In the genomic region with DNA sequence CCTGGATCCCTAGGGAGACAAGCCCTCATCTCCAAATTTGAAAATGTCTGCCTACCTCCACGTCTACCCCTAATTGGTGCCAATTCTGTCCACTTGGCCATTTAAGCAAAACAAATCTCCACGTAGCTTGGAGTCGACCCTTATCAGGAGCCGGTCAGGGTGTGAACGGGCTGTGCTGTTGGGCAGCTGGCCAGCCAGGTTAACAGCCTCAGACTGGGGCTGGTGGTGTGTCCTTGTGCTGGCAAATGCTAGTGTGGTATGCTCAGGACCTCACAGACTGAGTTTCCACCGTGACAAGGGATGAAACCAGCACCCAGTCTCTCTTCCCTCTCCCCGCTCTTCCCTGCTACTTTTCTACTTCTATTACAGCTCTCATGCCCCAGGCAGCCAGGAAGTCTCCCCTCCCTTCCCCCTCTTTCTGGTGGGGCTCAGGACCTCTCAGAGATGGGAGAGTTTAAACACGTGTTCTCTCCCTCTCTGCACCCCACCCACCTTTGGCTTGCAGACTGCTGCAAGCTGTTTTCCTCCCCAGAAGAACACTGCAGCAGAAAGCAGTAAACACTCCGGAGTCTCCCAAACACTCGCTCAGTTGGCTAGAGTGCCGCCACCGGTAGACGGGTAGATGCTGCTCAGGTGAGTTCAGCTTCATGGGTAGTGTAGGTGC, we compare ENCODE assay signal across 8 mouse cellular contexts. TPM values are rescaled to one million over a fixed set of nuclear protein-coding genes. Genes with fewer than 3 reads are reported as not detected.
A peak's percentile ranks its signal among the peaks of the same experiment; 100 is the strongest.
DNase-seq lines count a peak whose midpoint lies in the region; ATAC-seq and TF ChIP-seq lines count a peak whose summit lies in the region.

No protein-coding gene starts in this region.

- WGBS in midbrain, embryonic 14.5 days, result 85% methylated on average over 13 of the region's 13 CpGs
- WGBS in midbrain, embryonic 16.5 days, result 74% methylated on average over 13 of the region's 13 CpGs
- WGBS in kidney, embryonic 14.5 days, result 43% methylated on average over 13 of the region's 13 CpGs
- 24% methylated on average over 13 of the region's 13 CpGs for WGBS in lung, postnatal 0 days

- no peaks in the 10 kb centered on the region for H3K27me3 ChIP-seq in midbrain, embryonic 14.5 days (ENCODE audit: control insufficient read depth, insufficient read depth, low read length)
- no peaks in the 10 kb centered on the region for H3K27me3 ChIP-seq in midbrain, embryonic 16.5 days (ENCODE audit: control insufficient read depth, insufficient read depth, low read depth, low read length)
- no peaks in the 10 kb centered on the region for H3K27me3 ChIP-seq in kidney, embryonic 14.5 days (ENCODE audit: control insufficient read depth, insufficient read depth, low read length)
- H3K27me3 ChIP-seq in lung, postnatal 0 days (replicated peaks; ENCODE audit: insufficient read depth, low read length), result no peaks in the 10 kb centered on the region

- peak; percentile 12; the same call in 1 of the 2 replicates for ATAC-seq in midbrain, embryonic 14.5 days (ENCODE audit: low FRiP score, low TSS enrichment)
- ATAC-seq in midbrain, embryonic 16.5 days, result no peak
- ATAC-seq in kidney, embryonic 14.5 days (ENCODE audit: low FRiP score, low TSS enrichment), result no peak
- ATAC-seq in lung, postnatal 0 days, result peak; percentile 69
- no peak for ATAC-seq in activated CD4-positive, CD25-positive, alpha-beta regulatory T cell, adult 4 months

- H3K27ac ChIP-seq in midbrain, embryonic 14.5 days (replicated peaks; ENCODE audit: low read depth, low read length), result no peak overlapping the region
- no peak overlapping the region for H3K27ac ChIP-seq in midbrain, embryonic 16.5 days (ENCODE audit: low read length)
- H3K27ac ChIP-seq in gastrocnemius, adult 2 months, result peak overlapping the region; percentile 82
- H3K27ac ChIP-seq in kidney, embryonic 14.5 days (ENCODE audit: low read depth, low read length), result peak overlapping the region; percentile 3; the same call in 1 of the 2 replicates
- H3K27ac ChIP-seq in lung, postnatal 0 days (ENCODE audit: low read length), result peak overlapping the region; percentile 85

- no peak overlapping the region for H3K4me2 ChIP-seq in midbrain, embryonic 14.5 days (ENCODE audit: low read length)
- no peak overlapping the region for H3K4me2 ChIP-seq in midbrain, embryonic 16.5 days (ENCODE audit: low read length)
- no peak overlapping the region for H3K4me2 ChIP-seq in kidney, embryonic 14.5 days (replicated peaks; ENCODE audit: low read depth, low read length)
- H3K4me2 ChIP-seq in lung, postnatal 0 days (replicated peaks; ENCODE audit: low read depth, low read length), result peak overlapping the region; percentile 11; the same call in 1 of the 2 replicates

- no peak overlapping the region for H3K4me3 ChIP-seq in midbrain, embryonic 14.5 days (replicated peaks; ENCODE audit: low read depth, low read length)
- H3K4me3 ChIP-seq in midbrain, embryonic 16.5 days (ENCODE audit: low read depth, low read length), result no peak overlapping the region
- H3K4me3 ChIP-seq in gastrocnemius, adult 2 months, result peak overlapping the region; percentile 53
- no peak overlapping the region for H3K4me3 ChIP-seq in kidney, embryonic 14.5 days (ENCODE audit: low read length)
- no peak overlapping the region for H3K4me3 ChIP-seq in lung, postnatal 0 days (ENCODE audit: low read depth, low read length)

- DNase-seq in midbrain, embryonic 14.5 days, result no peak
- DNase-seq in gastrocnemius, adult 2 months, result peak; percentile 61
- DNase-seq in lung, postnatal 0 days (ENCODE audit: low spot score), result peak; percentile 67
- no peak for DNase-seq in adrenal gland, postnatal 14 days
- DNase-seq in right cerebral cortex, adult 18-20 months, result no peak

- no peak overlapping the region for H3K9ac ChIP-seq in midbrain, embryonic 14.5 days (replicated peaks; ENCODE audit: low read length)
- H3K9ac ChIP-seq in midbrain, embryonic 16.5 days (ENCODE audit: low read depth, low read length), result no peak overlapping the region
- no peak overlapping the region for H3K9ac ChIP-seq in kidney, embryonic 14.5 days (ENCODE audit: low read depth, low read length)
- H3K9ac ChIP-seq in lung, postnatal 0 days (replicated peaks; ENCODE audit: low read depth), result no peak overlapping the region

- H3K9me3 ChIP-seq in midbrain, embryonic 14.5 days (ENCODE audit: control insufficient read depth, low read length), result no peaks in the 10 kb centered on the region
- no peaks in the 10 kb centered on the region for H3K9me3 ChIP-seq in midbrain, embryonic 16.5 days (replicated peaks; ENCODE audit: control insufficient read depth, low read length, poor library complexity, severe bottlenecking)
- H3K9me3 ChIP-seq in kidney, embryonic 14.5 days (ENCODE audit: control insufficient read depth, low read length), result no peaks in the 10 kb centered on the region
- H3K9me3 ChIP-seq in lung, postnatal 0 days (ENCODE audit: low read length), result no peaks in the 10 kb centered on the region

- no peaks in the 10 kb centered on the region for H3K36me3 ChIP-seq in midbrain, embryonic 14.5 days (ENCODE audit: control insufficient read depth, insufficient read depth, low read length)
- no peaks in the 10 kb centered on the region for H3K36me3 ChIP-seq in midbrain, embryonic 16.5 days (ENCODE audit: control insufficient read depth, insufficient read depth, low read length)
- no peaks in the 10 kb centered on the region for H3K36me3 ChIP-seq in kidney, embryonic 14.5 days (ENCODE audit: control insufficient read depth, insufficient read depth, low read length)
- no peaks in the 10 kb centered on the region for H3K36me3 ChIP-seq in lung, postnatal 0 days (ENCODE audit: insufficient read depth, low read length)

- H3K4me1 ChIP-seq in midbrain, embryonic 14.5 days (ENCODE audit: control insufficient read depth, insufficient read depth, low read length), result peaks cover 6% of the 10 kb centered on the region; the same call in 1 of the 2 replicates
- H3K4me1 ChIP-seq in midbrain, embryonic 16.5 days (ENCODE audit: control insufficient read depth, insufficient read depth, low read length), result peaks cover 11% of the 10 kb centered on the region; the same call in 1 of the 2 replicates
- H3K4me1 ChIP-seq in kidney, embryonic 14.5 days (ENCODE audit: control insufficient read depth, insufficient read depth, low read length), result peaks cover 60% of the 10 kb centered on the region
- H3K4me1 ChIP-seq in lung, postnatal 0 days (ENCODE audit: insufficient read depth, low read depth, low read length), result peaks cover 35% of the 10 kb centered on the region

- no peak for TF ChIP-seq CTCF in gastrocnemius, adult 2 months (IDR thresholded peaks at IDR 0.05)
- 0 out of 2 replicates have a peak, but pooled peaks have one; percentile 1 for TF ChIP-seq CTCF in lung, postnatal 0 days (IDR thresholded peaks at IDR 0.05)

- no peak; the same call in 1 of the 2 replicates for TF ChIP-seq EP300 in lung, postnatal 0 days (IDR thresholded peaks at IDR 0.05)

- intact Hi-C loops in gastrocnemius, adult 2 months (cut with DNase I), result no loop called here

RNA-seq across cellular contexts. Expression of gene Hpcal1, which starts 37.2 kb away (rescaled TPM):
- 93.3 and 108 TPM in 2 replicates for polyA plus RNA-seq in midbrain, embryonic 14.5 days (2014; fragmentation: Nextera tagmentation; extraction: Ambion mirVana)
- polyA plus RNA-seq in midbrain, embryonic 16.5 days (2015; fragmentation: Nextera tagmentation; extraction: Ambion mirVana), result 97.2 and 107 TPM in 2 replicates
- 10 to 100 TPM in 1 of 2 experiments, 1 to 10 TPM in 1; 4.8 to 10.3 TPM for total RNA-seq in gastrocnemius, adult 2 months (2021)
- 44.8 and 58.1 TPM in 2 replicates for polyA plus RNA-seq in kidney, embryonic 14.5 days (2014; fragmentation: Nextera tagmentation; extraction: Ambion mirVana)
- 127 and 145 TPM in 2 replicates for polyA plus RNA-seq in lung, postnatal 0 days (2015; fragmentation: Nextera tagmentation; extraction: Ambion mirVana)
- total RNA-seq in adrenal gland, postnatal 14 days (2021), result 26.8 and 33.4 TPM in 2 replicates
- 10 to 100 TPM; 59.7 to 63.6 TPM for polyA plus RNA-seq in activated CD4-positive, CD25-positive, alpha-beta regulatory T cell, adult 4 months (2017; shearing (Covaris generic))

Comparison
In these comparisons a context has a peak if more than half of its experiments do, and no peak if none do; other contexts are left out.
1. ATAC-seq: peak in midbrain, embryonic 14.5 days (single experiment) and lung, postnatal 0 days (single experiment); none in midbrain, embryonic 16.5 days (single experiment), kidney, embryonic 14.5 days (single experiment) and activated CD4-positive, CD25-positive, alpha-beta regulatory T cell, adult 4 months (single experiment).
2. DNase-seq: peak in gastrocnemius, adult 2 months (single experiment) and lung, postnatal 0 days (single experiment); none in midbrain, embryonic 14.5 days (single experiment), adrenal gland, postnatal 14 days (single experiment) and right cerebral cortex, adult 18-20 months (single experiment).
3. H3K27ac ChIP-seq: peak in gastrocnemius, adult 2 months (single experiment), kidney, embryonic 14.5 days (single experiment) and lung, postnatal 0 days (single experiment); none in midbrain, embryonic 14.5 days (single experiment) and midbrain, embryonic 16.5 days (single experiment).